Mouse (Mus musculus) limb, embryonic 11.5 days (tissue): ENCODE results near the gene Notch1. TPM values are rescaled to one million over a fixed set of nuclear protein-coding genes. Genes with fewer than 3 reads are reported as not detected.

Experiments
- ATAC-seq: fragments of 200-750 bp; cut with Nextera tagmentation; 2 replicates; pipeline ENCODE4 v1.8.0; 2017; ENCODE audit warnings: low read depth; ENCODE audit not compliant: insufficient number of reproducible peaks, low FRiP score, low TSS enrichment
- DNase-seq: peaks from one replicate; pipeline ENCODE4 v3.0.0-alpha.2; 2015; ENCODE audit warnings: low spot score
- H3K27ac ChIP-seq: fragments of 300-500 bp; sonication (generic); replicated peaks from 2 replicates; pipeline ENCODE4 v1.5.1; 2014; ENCODE audit warnings: low read depth, mild to moderate bottlenecking, low read length
- H3K27me3 ChIP-seq: fragments of 300-500 bp; sonication (generic); 2 replicates; pipeline ENCODE4 v1.6.1; 2014; ENCODE audit warnings: mild to moderate bottlenecking, low read length, mixed read lengths; ENCODE audit not compliant: control insufficient read depth, insufficient read depth
- H3K36me3 ChIP-seq: fragments of 300-500 bp; sonication (generic); 2 replicates; pipeline ENCODE4 v1.6.1; 2014; ENCODE audit warnings: mild to moderate bottlenecking, low read length, moderate library complexity, mixed read lengths; ENCODE audit not compliant: control insufficient read depth, insufficient read depth
- H3K4me1 ChIP-seq: fragments of 300-500 bp; sonication (generic); 2 replicates; pipeline ENCODE4 v1.6.1; 2014; ENCODE audit warnings: low read length, mixed read lengths; ENCODE audit not compliant: control insufficient read depth, insufficient read depth
- H3K4me2 ChIP-seq: fragments of 300-500 bp; sonication (generic); 2 replicates; pipeline ENCODE4 v1.6.1; 2014; ENCODE audit warnings: low read depth, mild to moderate bottlenecking, moderate library complexity; ENCODE audit not compliant: severe bottlenecking
- H3K4me3 ChIP-seq: fragments of 300-500 bp; sonication (generic); 2 replicates; pipeline ENCODE4 v1.5.1; 2014; ENCODE audit warnings: low read depth, low read length
- H3K9ac ChIP-seq: fragments of 300-500 bp; sonication (generic); 2 replicates; pipeline ENCODE4 v1.6.1; 2014; ENCODE audit warnings: mild to moderate bottlenecking, low read length
- H3K9me3 ChIP-seq: fragments of 300-500 bp; sonication (generic); 2 replicates; pipeline ENCODE4 v1.6.1; 2016; ENCODE audit warnings: low read length; ENCODE audit not compliant: control insufficient read depth
- WGBS: fragments of 180-500 bp; shearing (Covaris S2); extraction: QIAGEN DNeasy Blood & Tissue Kit; methylation state at CpG from one replicate; pipeline ENCODE4 v1.1.7; 2014; 5-methylcytosine and 5-hydroxymethylcytosine counted together
- polyA plus RNA-seq: library from polyadenylated mRNA; unstranded; fragments of >200 nt; fragmentation: Nextera tagmentation; extraction: Ambion mirVana; gene quantifications from 2 replicates; pipeline ENCODE4 v1.2.1, GENCODE M21; 2014

Notch1 gene
- polyA plus RNA-seq, 1 experiment from 2014 or later = 14.5 TPM

GRCm38 (mm10) chr2:26508661-26509060 lies 7.8 kb downstream of the Notch1 start:
- no peak overlapping the region for H3K4me2 ChIP-seq
- WGBS = 62% methylated on average over 5 of the region's 5 CpGs
- DNase-seq = no peak
- no peak overlapping the region for H3K4me3 ChIP-seq
- no peaks in the 10 kb centered on the region for H3K36me3 ChIP-seq
- H3K9ac ChIP-seq = no peak overlapping the region
- no peak for ATAC-seq
- peaks cover 26% of the 10 kb centered on the region for H3K4me1 ChIP-seq
- H3K9me3 ChIP-seq = no peaks in the 10 kb centered on the region
- 0 out of 2 replicates have a peak overlapping the region, but pooled peaks have one; percentile 14 for H3K27ac ChIP-seq
- no peaks in the 10 kb centered on the region for H3K27me3 ChIP-seq

DNA sequence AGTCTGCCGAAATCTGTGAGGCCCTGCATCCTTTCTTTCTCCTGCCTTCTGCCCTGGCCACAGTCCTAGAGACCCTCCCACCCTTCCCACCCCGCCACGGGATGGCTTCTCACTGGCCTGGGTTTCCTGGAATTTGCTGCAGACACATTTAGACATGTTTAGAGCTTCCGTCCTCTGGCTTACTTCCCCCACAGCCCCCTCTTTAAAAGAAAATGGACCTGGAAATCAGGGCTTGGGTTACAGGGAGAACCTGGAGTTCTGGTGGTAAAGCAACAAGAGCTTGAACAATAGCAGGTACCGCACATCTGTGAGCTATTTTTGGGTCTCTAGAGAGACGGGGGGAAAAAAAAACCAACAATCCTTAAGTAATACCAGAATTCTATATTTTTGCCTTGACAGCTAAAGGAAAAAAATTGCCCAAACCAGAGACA lies 8.5 kb downstream of the Notch1 start:
- Histone ChIP-seq H3K9me3 (no peaks in the 10 kb centered on the region), H3K4me3 (no peak overlapping the region), H3K4me1 (peaks cover 26% of the 10 kb centered on the region), H3K9ac (no peak overlapping the region), H3K27ac (peak overlapping the region; percentile 76), H3K36me3 (no peaks in the 10 kb centered on the region), H3K27me3 (no peaks in the 10 kb centered on the region), H3K4me2 (no peak overlapping the region)
- ATAC-seq (peak; percentile 23; the same call in 1 of the 2 replicates), DNase-seq (peak; percentile 63)
- WGBS = 13% methylated on average over 6 of the region's 6 CpGs

GRCm38 (mm10) chr2:26507481-26507886 lies 9.0 kb downstream of the Notch1 start:
- ATAC-seq = no peak

DNA sequence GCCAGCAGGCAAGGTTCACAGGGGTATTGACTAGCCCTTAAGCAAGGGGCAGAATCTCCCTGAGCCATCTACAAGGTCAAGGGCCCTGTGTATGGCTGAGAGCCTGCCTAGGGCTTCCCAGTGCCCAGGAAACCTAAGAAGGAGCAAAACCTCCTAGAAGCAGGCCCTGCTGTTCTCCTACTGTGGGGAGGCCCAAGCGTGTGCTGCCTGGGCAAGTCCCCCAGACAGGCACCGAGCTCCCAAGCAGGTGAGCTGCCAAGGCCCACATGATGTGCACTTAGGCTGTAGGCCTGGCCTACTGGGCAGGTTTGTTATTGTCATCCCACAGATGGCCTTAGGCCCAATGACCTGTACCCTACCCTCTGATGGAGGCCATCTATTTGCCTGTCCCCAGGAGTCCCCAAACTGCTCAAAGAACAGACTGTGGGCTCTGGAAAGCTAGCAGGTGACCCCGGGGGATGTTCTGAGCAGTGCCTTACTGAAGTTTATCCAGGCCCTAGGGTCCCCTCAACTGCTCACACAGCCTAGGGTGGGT lies 9.7 kb downstream of the Notch1 start:
- Histone ChIP-seq H3K9me3 (no peaks in the 10 kb centered on the region), H3K9ac (peak overlapping the region; percentile 55; the same call in 1 of the 2 replicates), H3K36me3 (no peaks in the 10 kb centered on the region), H3K4me2 (no peak overlapping the region; the same call in 1 of the 2 replicates), H3K27ac (peak overlapping the region; percentile 76), H3K4me1 (peaks cover 34% of the 10 kb centered on the region), H3K27me3 (no peaks in the 10 kb centered on the region), H3K4me3 (no peak overlapping the region)
- no peak for ATAC-seq
- DNase-seq = no peak
- WGBS = 87% methylated on average over 3 of the region's 3 CpGs

More at GRCm38 (mm10) chr2:26507481-26507886, 9.0 kb downstream of the Notch1 start:
- no peak overlapping the region for H3K4me2 ChIP-seq
- H3K9me3 ChIP-seq = no peaks in the 10 kb centered on the region
- no peaks in the 10 kb centered on the region for H3K36me3 ChIP-seq
- no peak overlapping the region for H3K4me3 ChIP-seq
- H3K9ac ChIP-seq = peak overlapping the region; percentile 55
- H3K4me1 ChIP-seq = peaks cover 28% of the 10 kb centered on the region
- peak; percentile 72 for DNase-seq
- H3K27me3 ChIP-seq = no peaks in the 10 kb centered on the region
- WGBS = 3% methylated on average over 7 of the region's 7 CpGs
- peak overlapping the region; percentile 76 for H3K27ac ChIP-seq

DNA sequence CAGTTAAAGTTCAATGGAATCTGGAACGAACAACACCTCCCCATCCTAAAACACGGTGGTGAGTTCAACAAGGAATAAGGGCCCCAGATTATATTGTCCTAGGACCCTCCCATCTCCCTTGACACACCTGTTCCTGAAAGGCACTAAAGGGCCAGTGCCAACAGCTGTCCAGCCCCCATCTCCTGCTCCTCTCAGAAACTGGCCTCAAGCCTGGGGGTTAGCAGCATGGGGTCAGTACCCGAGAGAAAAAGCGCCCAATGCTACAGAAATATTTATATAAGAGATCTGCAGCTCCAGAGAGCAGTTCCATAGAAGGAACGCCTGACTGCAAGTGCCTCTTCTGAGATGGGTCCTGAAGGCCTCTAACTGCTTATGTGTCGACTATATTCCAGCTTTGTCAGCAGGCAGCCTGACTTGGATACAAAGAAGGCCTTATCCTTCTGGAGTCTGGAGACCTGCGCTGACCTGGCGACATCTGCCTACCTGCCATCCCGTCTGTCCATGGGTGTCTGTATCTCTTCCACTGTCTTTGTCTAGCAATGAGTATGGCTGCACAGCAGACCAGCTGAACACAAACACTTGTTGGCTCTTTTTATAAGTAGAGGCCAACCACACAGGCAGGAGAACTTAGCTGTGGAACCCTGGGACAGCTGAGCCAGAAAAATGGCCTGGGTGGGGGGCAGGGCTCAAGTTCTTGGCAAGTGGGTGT lies 11.5 kb downstream of the Notch1 start:
- H3K27me3 ChIP-seq = no peaks in the 10 kb centered on the region
- H3K9me3 ChIP-seq = no peaks in the 10 kb centered on the region
- H3K27ac ChIP-seq = no peak overlapping the region
- ATAC-seq (no peak), DNase-seq (no peak)
- no peak overlapping the region for H3K9ac ChIP-seq
- H3K4me2 ChIP-seq = peak overlapping the region; percentile 90; the same call in 1 of the 2 replicates
- H3K4me1 ChIP-seq = peaks cover 51% of the 10 kb centered on the region
- 0 out of 2 replicates have a peak overlapping the region, but pooled peaks have one; percentile 72 for H3K4me3 ChIP-seq
- 73% methylated on average over 9 of the region's 9 CpGs for WGBS
- no peaks in the 10 kb centered on the region for H3K36me3 ChIP-seq

- WGBS = 1% methylated on average over 59 of the region's 59 CpGs
- Histone ChIP-seq H3K9me3 (no peaks in the 10 kb centered on the region), H3K36me3 (no peaks in the 10 kb centered on the region), H3K4me1 (peaks cover 53% of the 10 kb centered on the region), H3K27ac (peak overlapping the region; percentile 58), H3K4me3 (peak overlapping the region; percentile 72), H3K4me2 (peak overlapping the region; percentile 90), H3K9ac (peak overlapping the region; percentile 73), H3K27me3 (no peaks in the 10 kb centered on the region)
- peak; percentile 89 for DNase-seq
- peak; percentile 75 for ATAC-seq
Measured at GRCm38 (mm10) chr2:26503661-26504575, 12.5 kb downstream of the Notch1 start.

DNA sequence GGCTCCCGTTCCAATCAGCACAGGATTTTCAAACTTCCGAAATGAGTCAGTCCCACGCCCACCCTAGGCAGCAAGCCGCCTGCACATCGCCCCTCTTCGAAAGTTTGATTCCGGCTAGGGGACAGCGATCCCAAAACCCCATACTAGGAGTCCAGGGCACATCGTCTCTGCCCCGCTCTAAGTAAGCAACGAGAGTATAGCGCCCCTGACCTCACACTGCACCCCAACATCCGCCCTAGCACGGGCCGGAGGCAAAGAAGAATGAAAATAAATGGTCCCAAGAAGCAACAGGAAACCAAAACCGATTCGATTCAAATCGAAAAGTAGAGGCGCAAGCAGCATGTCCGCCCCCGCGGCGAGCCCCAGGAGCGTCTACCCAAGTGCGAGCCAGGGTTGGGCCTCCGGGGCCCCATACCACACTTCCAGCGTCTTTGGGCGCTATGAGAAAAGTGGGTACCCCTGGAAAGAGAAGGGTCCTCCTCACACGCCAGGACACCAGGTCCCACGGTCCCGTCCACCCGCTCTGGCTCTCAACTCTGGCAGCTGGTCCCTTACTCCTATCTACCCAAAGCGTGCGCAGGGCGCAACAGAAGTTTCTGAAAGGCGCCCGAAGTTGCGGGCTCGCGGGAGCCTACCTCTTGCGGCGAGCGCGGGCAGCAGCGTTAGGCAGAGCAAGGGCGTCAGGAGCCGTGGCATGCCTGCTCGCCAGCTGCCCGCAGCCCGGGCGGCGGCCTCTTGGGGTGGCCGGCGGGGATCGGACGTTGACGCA lies 13.4 kb downstream of the Notch1 start:
- H3K36me3 ChIP-seq = no peaks in the 10 kb centered on the region
- no peaks in the 10 kb centered on the region for H3K27me3 ChIP-seq
- no peaks in the 10 kb centered on the region for H3K9me3 ChIP-seq
- ATAC-seq (peak; percentile 1; the same call in 1 of the 2 replicates), DNase-seq (peak; percentile 61)
- peak overlapping the region; percentile 73 for H3K9ac ChIP-seq
- H3K27ac ChIP-seq = peak overlapping the region; percentile 58; the same call in 1 of the 2 replicates
- H3K4me3 ChIP-seq = peak overlapping the region; percentile 72
- peak overlapping the region; percentile 90 for H3K4me2 ChIP-seq
- WGBS = under 1% methylated on average over 57 of the region's 57 CpGs
- H3K4me1 ChIP-seq = peaks cover 48% of the 10 kb centered on the region
